17 mouse cellular contexts compared by ENCODE assay signal in the genomic region with DNA sequence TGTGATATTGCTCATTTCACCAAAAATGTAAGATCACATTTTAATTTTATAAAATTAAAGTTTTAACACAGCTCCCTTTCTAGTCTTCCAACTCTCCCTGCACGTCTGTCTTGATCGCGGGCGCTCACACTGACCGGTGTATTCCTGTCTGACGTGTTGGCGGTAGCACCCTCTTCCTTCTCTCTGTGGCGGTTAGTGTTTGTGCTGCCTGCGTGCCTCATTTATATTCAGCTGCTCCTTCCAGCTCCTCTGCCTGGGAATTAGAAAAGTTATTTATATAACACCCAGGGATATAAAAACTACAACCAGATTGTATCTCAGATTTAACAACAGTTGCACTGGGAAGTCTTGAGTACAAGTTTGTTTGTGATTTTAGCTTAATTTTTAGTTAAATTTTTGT.
"Had no signal": no experiment of that assay in that cellular context is flagged by ENCODE, and none has a peak within 500 bp of the region (broad histone marks: within the 10 kb centered on the region; RNA-seq: fewer than 3 reads in every experiment).

No protein-coding gene starts in this region.

- H3K36me3 ChIP-seq: intestine, embryonic 15.5 days; liver, embryonic 13.5 days; midbrain, embryonic 12.5 days; midbrain, embryonic 15.5 days; neural tube, embryonic 12.5 days; neural tube, embryonic 15.5 days had no signal

- H3K4me2 ChIP-seq: intestine, embryonic 15.5 days; liver, embryonic 13.5 days; midbrain, embryonic 12.5 days; midbrain, embryonic 15.5 days; neural tube, embryonic 12.5 days; neural tube, embryonic 15.5 days had no signal

- H3K4me1 ChIP-seq: intestine, embryonic 15.5 days; liver, embryonic 13.5 days; midbrain, embryonic 12.5 days; midbrain, embryonic 15.5 days; neural tube, embryonic 12.5 days had no signal

- H3K27ac ChIP-seq: intestine, embryonic 15.5 days; left cerebral cortex, adult 2 months; liver, embryonic 13.5 days; midbrain, embryonic 12.5 days; midbrain, embryonic 15.5 days; neural tube, embryonic 12.5 days; neural tube, embryonic 15.5 days had no signal

- ATAC-seq: intestine, embryonic 15.5 days; midbrain, embryonic 15.5 days had no signal

- H3K4me3 ChIP-seq: intestine, embryonic 15.5 days; left cerebral cortex, adult 2 months; liver, embryonic 13.5 days; midbrain, embryonic 12.5 days; midbrain, embryonic 15.5 days; neural tube, embryonic 12.5 days; neural tube, embryonic 15.5 days had no signal

- H3K9ac ChIP-seq: intestine, embryonic 15.5 days; liver, embryonic 13.5 days; midbrain, embryonic 12.5 days; midbrain, embryonic 15.5 days; neural tube, embryonic 12.5 days; neural tube, embryonic 15.5 days had no signal

- H3K27me3 ChIP-seq: intestine, embryonic 15.5 days; liver, embryonic 13.5 days; midbrain, embryonic 12.5 days; midbrain, embryonic 15.5 days; neural tube, embryonic 12.5 days; neural tube, embryonic 15.5 days had no signal

- DNase-seq: kidney, adult 18-20 months; kidney, adult 9 months; kidney, postnatal 25 days; layer of hippocampus, postnatal 36 days; liver, embryonic 13.5 days; lung, adult 2 months; lung, postnatal 14 days; lung, postnatal 4 days; retina, postnatal 1 day; thymus, adult 18-20 months; thymus, postnatal 36 days had no signal

- H3K9me3 ChIP-seq: intestine, embryonic 15.5 days; liver, embryonic 13.5 days; midbrain, embryonic 12.5 days; midbrain, embryonic 15.5 days; neural tube, embryonic 12.5 days; neural tube, embryonic 15.5 days had no signal
